Mouse (Mus musculus): ENCODE results near the gene Ahnak2. TPM values are rescaled to one million over a fixed set of nuclear protein-coding genes. Genes with fewer than 3 reads are reported as not detected.
A peak's percentile ranks its signal among the peaks of the same experiment; 100 is the strongest.

Ahnak2 gene
- polyA plus RNA-seq, 1 experiment, result 25.8 TPM

GRCm38 (mm10) chr12:112816294-112816693, 13.8 kb upstream of the Ahnak2 start:
- Histone ChIP-seq H3K27me3 (ENCODE audit: control insufficient read depth, insufficient read depth, low read length, poor library complexity, severe bottlenecking) (no peaks in the 10 kb centered on the region), H3K9me3 (replicated peaks; ENCODE audit: control insufficient read depth, insufficient read depth, low read length, poor library complexity, severe bottlenecking) (no peaks in the 10 kb centered on the region), H3K4me3 (ENCODE audit: low read depth, low read length) (no peak overlapping the region), H3K27ac (ENCODE audit: insufficient read depth, low read length) (no peak overlapping the region), H3K4me1 (ENCODE audit: control insufficient read depth, insufficient read depth, low read length) (peaks cover 3% of the 10 kb centered on the region), H3K9ac (ENCODE audit: low read depth, poor library complexity, severe bottlenecking) (no peak overlapping the region), H3K36me3 (ENCODE audit: control insufficient read depth, insufficient read depth, low read length, poor library complexity, severe bottlenecking) (peaks cover 22% of the 10 kb centered on the region)
- TF ChIP-seq POLR2A (IDR thresholded peaks at IDR 0.05; ENCODE audit: insufficient read depth, low read length) (no peak), CTCF (IDR thresholded peaks at IDR 0.05; ENCODE audit: low read depth, low read length) (peak; percentile 70), EP300 (IDR thresholded peaks at IDR 0.05; ENCODE audit: insufficient read depth, low read depth, low read length) (no peak)

- no peaks in the 10 kb centered on the region for H3K27me3 ChIP-seq (ENCODE audit: control insufficient read depth, insufficient read depth, low read length, poor library complexity, severe bottlenecking)
- H3K9ac ChIP-seq (ENCODE audit: low read depth, poor library complexity, severe bottlenecking), result no peak overlapping the region
- H3K4me1 ChIP-seq (ENCODE audit: control insufficient read depth, insufficient read depth, low read length), result no peaks in the 10 kb centered on the region
- no peaks in the 10 kb centered on the region for H3K9me3 ChIP-seq (replicated peaks; ENCODE audit: control insufficient read depth, insufficient read depth, low read length, poor library complexity, severe bottlenecking)
- H3K27ac ChIP-seq (ENCODE audit: insufficient read depth, low read length), result no peak overlapping the region
- TF ChIP-seq POLR2A (IDR thresholded peaks at IDR 0.05; ENCODE audit: insufficient read depth, low read length), result no peak
- TF ChIP-seq EP300 (IDR thresholded peaks at IDR 0.05; ENCODE audit: insufficient read depth, low read depth, low read length), result no peak
- no peak for TF ChIP-seq CTCF (IDR thresholded peaks at IDR 0.05; ENCODE audit: low read depth, low read length)
- H3K36me3 ChIP-seq (ENCODE audit: control insufficient read depth, insufficient read depth, low read length, poor library complexity, severe bottlenecking), result peaks cover 15% of the 10 kb centered on the region
- H3K4me3 ChIP-seq (ENCODE audit: low read depth, low read length), result no peak overlapping the region
These were observed 12.4 kb upstream of the Ahnak2 start for GRCm38 (mm10) chr12:112814682-112815470.

GRCm38 (mm10) chr12:112813370-112813769, 10.9 kb upstream of the Ahnak2 start:
- H3K4me1 ChIP-seq (ENCODE audit: control insufficient read depth, insufficient read depth, low read length), result no peaks in the 10 kb centered on the region
- H3K36me3 ChIP-seq (ENCODE audit: control insufficient read depth, insufficient read depth, low read length, poor library complexity, severe bottlenecking), result no peaks in the 10 kb centered on the region; the same call in 1 of the 2 replicates
- no peak overlapping the region for H3K27ac ChIP-seq (ENCODE audit: insufficient read depth, low read length)
- TF ChIP-seq POLR2A (IDR thresholded peaks at IDR 0.05; ENCODE audit: insufficient read depth, low read length) (no peak), CTCF (IDR thresholded peaks at IDR 0.05; ENCODE audit: low read depth, low read length) (no peak), EP300 (IDR thresholded peaks at IDR 0.05; ENCODE audit: insufficient read depth, low read depth, low read length) (no peak)
- H3K9ac ChIP-seq (ENCODE audit: low read depth, poor library complexity, severe bottlenecking), result no peak overlapping the region
- H3K4me3 ChIP-seq (ENCODE audit: low read depth, low read length), result no peak overlapping the region
- H3K9me3 ChIP-seq (replicated peaks; ENCODE audit: control insufficient read depth, insufficient read depth, low read length, poor library complexity, severe bottlenecking), result no peaks in the 10 kb centered on the region
- no peaks in the 10 kb centered on the region for H3K27me3 ChIP-seq (ENCODE audit: control insufficient read depth, insufficient read depth, low read length, poor library complexity, severe bottlenecking)

GRCm38 (mm10) chr12:112810092-112810885, 7.8 kb upstream of the Ahnak2 start:
- Histone ChIP-seq H3K4me1 (ENCODE audit: control insufficient read depth, insufficient read depth, low read length) (no peaks in the 10 kb centered on the region), H3K27me3 (ENCODE audit: control insufficient read depth, insufficient read depth, low read length, poor library complexity, severe bottlenecking) (no peaks in the 10 kb centered on the region), H3K36me3 (ENCODE audit: control insufficient read depth, insufficient read depth, low read length, poor library complexity, severe bottlenecking) (no peaks in the 10 kb centered on the region), H3K27ac (ENCODE audit: insufficient read depth, low read length) (no peak overlapping the region), H3K9me3 (replicated peaks; ENCODE audit: control insufficient read depth, insufficient read depth, low read length, poor library complexity, severe bottlenecking) (no peaks in the 10 kb centered on the region), H3K4me3 (ENCODE audit: low read depth, low read length) (no peak overlapping the region), H3K9ac (ENCODE audit: low read depth, poor library complexity, severe bottlenecking) (no peak overlapping the region; the same call in 1 of the 2 replicates)
- TF ChIP-seq POLR2A (IDR thresholded peaks at IDR 0.05; ENCODE audit: insufficient read depth, low read length), result no peak
- TF ChIP-seq CTCF (IDR thresholded peaks at IDR 0.05; ENCODE audit: low read depth, low read length), result no peak
- TF ChIP-seq EP300 (IDR thresholded peaks at IDR 0.05; ENCODE audit: insufficient read depth, low read depth, low read length), result no peak

GRCm38 (mm10) chr12:112809641-112810040, 7.2 kb upstream of the Ahnak2 start:
- no peak overlapping the region; the same call in 1 of the 2 replicates for H3K4me3 ChIP-seq (ENCODE audit: low read depth, low read length)
- no peak overlapping the region for H3K27ac ChIP-seq (ENCODE audit: insufficient read depth, low read length)
- H3K27me3 ChIP-seq (ENCODE audit: control insufficient read depth, insufficient read depth, low read length, poor library complexity, severe bottlenecking), result no peaks in the 10 kb centered on the region
- no peaks in the 10 kb centered on the region for H3K36me3 ChIP-seq (ENCODE audit: control insufficient read depth, insufficient read depth, low read length, poor library complexity, severe bottlenecking)
- no peaks in the 10 kb centered on the region for H3K4me1 ChIP-seq (ENCODE audit: control insufficient read depth, insufficient read depth, low read length)
- H3K9me3 ChIP-seq (replicated peaks; ENCODE audit: control insufficient read depth, insufficient read depth, low read length, poor library complexity, severe bottlenecking), result no peaks in the 10 kb centered on the region
- TF ChIP-seq CTCF (IDR thresholded peaks at IDR 0.05; ENCODE audit: low read depth, low read length), result no peak
- TF ChIP-seq EP300 (IDR thresholded peaks at IDR 0.05; ENCODE audit: insufficient read depth, low read depth, low read length), result no peak
- no peak for TF ChIP-seq POLR2A (IDR thresholded peaks at IDR 0.05; ENCODE audit: insufficient read depth, low read length)
- peak overlapping the region; percentile 64 for H3K9ac ChIP-seq (ENCODE audit: low read depth, poor library complexity, severe bottlenecking)
